11 mouse cellular contexts compared by ENCODE assay signal in genomic region chr9:100095559-100095959, GRCm38 (mm10).
DNase-seq lines count a peak whose midpoint lies in the region; ATAC-seq and TF ChIP-seq lines count a peak whose summit lies in the region.
"Had no signal": no experiment of that assay in that cellular context is flagged by ENCODE, and none has a peak within 500 bp of the region (broad histone marks: within the 10 kb centered on the region; RNA-seq: fewer than 3 reads in every experiment).

No protein-coding gene starts in this region.

- H3K27me3 ChIP-seq in lung, embryonic 14.5 days (ENCODE audit: insufficient read depth, low read length): no peaks in the 10 kb centered on the region
- H3K27me3 ChIP-seq in forebrain, embryonic 13.5 days: peaks cover 62% of the 10 kb centered on the region
- peaks cover 19% of the 10 kb centered on the region for H3K27me3 ChIP-seq in midbrain, embryonic 11.5 days (ENCODE audit: control insufficient read depth, insufficient read depth, low read length)
- no peaks in the 10 kb centered on the region for H3K27me3 ChIP-seq in stomach, embryonic 16.5 days (ENCODE audit: control insufficient read depth, insufficient read depth, low read length)
- H3K27me3 ChIP-seq in intestine, embryonic 15.5 days (replicated peaks): no peaks in the 10 kb centered on the region

- no peaks in the 10 kb centered on the region for H3K9me3 ChIP-seq in lung, embryonic 14.5 days (ENCODE audit: low read depth, low read length)
- H3K9me3 ChIP-seq in forebrain, embryonic 13.5 days (replicated peaks): 0 out of 2 replicates have a peak, but pooled peaks cover 3% of the 10 kb centered on the region
- H3K9me3 ChIP-seq in midbrain, embryonic 11.5 days (ENCODE audit: control insufficient read depth, low read length): no peaks in the 10 kb centered on the region
- H3K9me3 ChIP-seq in stomach, embryonic 16.5 days (replicated peaks; ENCODE audit: control insufficient read depth, low read length): no peaks in the 10 kb centered on the region
- H3K9me3 ChIP-seq in intestine, embryonic 15.5 days: no peaks in the 10 kb centered on the region

- H3K27ac ChIP-seq in lung, embryonic 14.5 days (ENCODE audit: low read depth): no peak overlapping the region
- H3K27ac ChIP-seq in forebrain, embryonic 13.5 days: no peak overlapping the region
- H3K27ac ChIP-seq in midbrain, embryonic 11.5 days (ENCODE audit: low read depth, low read length): peak overlapping the region; percentile 20; the same call in 1 of the 2 replicates
- no peak overlapping the region for H3K27ac ChIP-seq in stomach, embryonic 16.5 days (ENCODE audit: low read length)
- no peak overlapping the region for H3K27ac ChIP-seq in intestine, embryonic 15.5 days

- H3K4me3 ChIP-seq in lung, embryonic 14.5 days (ENCODE audit: low read depth, low read length): no peak overlapping the region
- H3K4me3 ChIP-seq in forebrain, embryonic 13.5 days: no peak overlapping the region
- no peak overlapping the region for H3K4me3 ChIP-seq in midbrain, embryonic 11.5 days (ENCODE audit: low read depth, low read length)
- H3K4me3 ChIP-seq in stomach, embryonic 16.5 days (replicated peaks; ENCODE audit: low read length): no peak overlapping the region
- no peak overlapping the region for H3K4me3 ChIP-seq in intestine, embryonic 15.5 days (replicated peaks)

- H3K36me3 ChIP-seq in lung, embryonic 14.5 days (ENCODE audit: insufficient read depth): no peaks in the 10 kb centered on the region
- no peaks in the 10 kb centered on the region for H3K36me3 ChIP-seq in forebrain, embryonic 13.5 days (ENCODE audit: poor library complexity, severe bottlenecking)
- no peaks in the 10 kb centered on the region for H3K36me3 ChIP-seq in midbrain, embryonic 11.5 days (ENCODE audit: control insufficient read depth, insufficient read depth, low read length)
- H3K36me3 ChIP-seq in stomach, embryonic 16.5 days (ENCODE audit: control insufficient read depth, insufficient read depth, low read length): no peaks in the 10 kb centered on the region
- no peaks in the 10 kb centered on the region for H3K36me3 ChIP-seq in intestine, embryonic 15.5 days

- ATAC-seq in lung, embryonic 14.5 days (ENCODE audit: insufficient read depth): peak; percentile 80
- ATAC-seq in forebrain, embryonic 13.5 days: no peak
- peak; percentile 90 for ATAC-seq in midbrain, embryonic 11.5 days (ENCODE audit: low FRiP score)
- peak; percentile 40; the same call in 1 of the 2 replicates for ATAC-seq in stomach, embryonic 16.5 days (ENCODE audit: insufficient read depth, low FRiP score)
- ATAC-seq in intestine, embryonic 15.5 days: no peak

- no peaks in the 10 kb centered on the region for H3K4me1 ChIP-seq in lung, embryonic 14.5 days (ENCODE audit: insufficient read depth)
- H3K4me1 ChIP-seq in forebrain, embryonic 13.5 days: peaks cover 14% of the 10 kb centered on the region
- peaks cover 14% of the 10 kb centered on the region for H3K4me1 ChIP-seq in midbrain, embryonic 11.5 days (ENCODE audit: control insufficient read depth, insufficient read depth, low read length)
- no peaks in the 10 kb centered on the region; the same call in 1 of the 2 replicates for H3K4me1 ChIP-seq in stomach, embryonic 16.5 days (ENCODE audit: control insufficient read depth, insufficient read depth, low read length)
- H3K4me1 ChIP-seq in intestine, embryonic 15.5 days (replicated peaks): no peaks in the 10 kb centered on the region

- no peak overlapping the region for H3K9ac ChIP-seq in lung, embryonic 14.5 days
- H3K9ac ChIP-seq in forebrain, embryonic 13.5 days: no peak overlapping the region; the same call in 1 of the 2 replicates
- H3K9ac ChIP-seq in midbrain, embryonic 11.5 days (ENCODE audit: low read length): no peak overlapping the region; the same call in 1 of the 2 replicates
- no peak overlapping the region for H3K9ac ChIP-seq in stomach, embryonic 16.5 days (ENCODE audit: low read length)
- no peak overlapping the region for H3K9ac ChIP-seq in intestine, embryonic 15.5 days

- TF ChIP-seq CTCF in lung, embryonic 14.5 days (IDR thresholded peaks at IDR 0.05; ENCODE audit: low read depth): no peak

- 29% methylated on average over 7 of the region's 7 CpGs for WGBS in lung, embryonic 14.5 days
- 1% methylated on average over 7 of the region's 7 CpGs for WGBS in forebrain, embryonic 13.5 days
- WGBS in midbrain, embryonic 11.5 days: 4% methylated on average over 7 of the region's 7 CpGs
- WGBS in stomach, embryonic 16.5 days: 18% methylated on average over 7 of the region's 7 CpGs
- 31% methylated on average over 7 of the region's 7 CpGs for WGBS in intestine, embryonic 15.5 days

- H3K4me2 ChIP-seq in lung, embryonic 14.5 days: no peak overlapping the region
- H3K4me2 ChIP-seq in forebrain, embryonic 13.5 days: 0 out of 2 replicates have a peak overlapping the region, but pooled peaks have one; percentile 5
- peak overlapping the region; percentile 18; the same call in 1 of the 2 replicates for H3K4me2 ChIP-seq in midbrain, embryonic 11.5 days
- no peak overlapping the region for H3K4me2 ChIP-seq in stomach, embryonic 16.5 days (ENCODE audit: low read depth, low read length)
- H3K4me2 ChIP-seq in intestine, embryonic 15.5 days (replicated peaks): no peak overlapping the region

- no peak for DNase-seq in lung, embryonic 14.5 days
- DNase-seq in lung, postnatal 4 days: no peak
- peak; percentile 92 for DNase-seq in midbrain, embryonic 11.5 days (ENCODE audit: low spot score, missing footprints)
- no peak for DNase-seq in spleen, postnatal 36 days (ENCODE audit: low spot score in 2 of 2)
- no peak for DNase-seq in thymus, postnatal 0 days (ENCODE audit: low spot score)
- DNase-seq: cerebellum, postnatal 14 days; kidney, adult 8-10 months; lung, adult 2 months had no signal

Comparison
In these comparisons a context has a peak if more than half of its experiments do, and no peak if none do; other contexts are left out.
1. ATAC-seq: peak in lung, embryonic 14.5 days (single experiment), midbrain, embryonic 11.5 days (single experiment) and stomach, embryonic 16.5 days (single experiment); none in forebrain, embryonic 13.5 days (single experiment) and intestine, embryonic 15.5 days (single experiment).
2. H3K4me2 ChIP-seq: peak in forebrain, embryonic 13.5 days (single experiment) and midbrain, embryonic 11.5 days (single experiment); none in lung, embryonic 14.5 days (single experiment), stomach, embryonic 16.5 days (single experiment) and intestine, embryonic 15.5 days (single experiment).